Mouse (Mus musculus): Measurements from ENCODE around the gene Wsb2. TPM values are rescaled to one million over a fixed set of nuclear protein-coding genes. Genes with fewer than 3 reads are reported as not detected.
"Not testable (repeated sequence)": the region's sequence is repeated elsewhere in the genome, so short reads cannot be mapped to it uniquely, and the experiment has no call there.

Wsb2 gene
- 10 to 100 TPM; 98.6 to 98.9 TPM for total RNA-seq (2021)

DNA sequence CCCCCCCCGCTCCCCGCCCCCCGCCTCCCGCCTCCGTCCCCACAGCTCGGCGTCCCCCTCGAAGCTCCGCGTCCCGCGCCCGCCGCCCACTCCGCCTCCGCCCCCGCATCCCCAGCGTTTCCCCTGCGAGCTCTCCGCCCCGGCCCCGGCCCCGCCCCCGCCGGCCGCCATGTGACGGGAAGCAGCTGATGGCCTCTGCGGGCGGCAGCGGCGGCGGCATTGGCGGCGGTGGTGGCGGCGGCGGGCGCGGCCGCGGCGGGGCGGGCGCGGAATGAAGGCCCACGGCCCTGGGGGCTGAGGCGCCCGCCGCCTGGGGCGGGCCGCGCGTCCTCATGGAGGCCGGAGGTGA is at the start of gene Wsb2:
TSS of gene Wsb2 (plus strand) at position 176 of the 349 bp plus-strand sequence.
- intact Hi-C loops (cut with DNase I), result loop anchor here (2.0 kb wide), 1 partner anchor 38 kb away; the partner anchor contains the start of gene Vsig10
- DNase-seq (ENCODE audit: low spot score), result peak; percentile 77

- peak; percentile 43 for DNase-seq (ENCODE audit: low spot score)
- intact Hi-C loops (cut with DNase I), result loop anchor here (5.0 kb wide), 3 partner anchors 100 to 190 kb away; partner anchors contain the start of gene Suds3
Observed at GRCm38 (mm10) chr5:117307699-117308098, 49.4 kb upstream of the Wsb2 start.

GRCm38 (mm10) chr5:117313420-117313819 is 43.7 kb upstream of the Wsb2 start:
- intact Hi-C loops (cut with DNase I), result no loop called here

GRCm38 (mm10) chr5:117313909-117314308 is 43.2 kb upstream of the Wsb2 start:
- no peak for DNase-seq (ENCODE audit: low spot score)
- intact Hi-C loops (cut with DNase I), result no loop called here

More at GRCm38 (mm10) chr5:117313420-117313819, 43.7 kb upstream of the Wsb2 start:
- no peak for DNase-seq (ENCODE audit: low spot score)

- DNase-seq (ENCODE audit: low spot score), result no peak
- intact Hi-C loops (cut with DNase I), result loop anchor here (5.0 kb wide), 1 partner anchor 72 kb away; the partner anchor contains the start of gene Rfc5
Observed at GRCm38 (mm10) chr5:117314587-117315428, 42.3 kb upstream of the Wsb2 start.

GRCm38 (mm10) chr5:117318741-117319629 is 38.1 kb upstream of the Wsb2 start, which contains the start of gene Vsig10:
Gene Vsig10, plus strand, starts transcription at chr5:117319083.
- intact Hi-C loops (cut with DNase I), result loop anchor here (2.0 to 5.0 kb wide), 2 partner anchors 38 to 68 kb away; partner anchors contain the start of genes Rfc5 and Wsb2
- DNase-seq (ENCODE audit: low spot score), result peak; percentile 62

DNA sequence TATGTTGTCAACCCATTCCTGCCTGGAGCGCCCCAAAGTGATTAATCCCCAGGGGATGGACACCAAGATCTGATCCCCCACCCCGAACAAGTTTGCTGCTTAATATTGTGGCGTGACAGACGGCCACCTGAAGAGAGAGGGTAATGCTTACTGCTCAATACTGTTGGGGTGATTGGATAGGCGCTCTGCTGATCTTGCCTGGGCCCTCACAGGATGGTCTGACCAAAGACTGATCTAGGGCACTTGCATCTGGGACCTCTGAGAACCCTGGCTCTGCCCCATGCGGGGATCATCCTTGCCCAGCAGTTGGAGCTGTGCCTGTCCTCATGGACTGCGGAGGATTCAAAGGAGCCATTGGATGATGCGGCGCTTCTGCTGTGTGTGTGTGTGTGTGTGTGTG is 33.4 kb upstream of the Wsb2 start:
- intact Hi-C loops (cut with DNase I), result no loop called here
- DNase-seq (ENCODE audit: low spot score), result no peak

- no peak for DNase-seq (ENCODE audit: low spot score)
- intact Hi-C loops (cut with DNase I), result no loop called here
Observed at GRCm38 (mm10) chr5:117326408-117326807, 30.7 kb upstream of the Wsb2 start.

DNA sequence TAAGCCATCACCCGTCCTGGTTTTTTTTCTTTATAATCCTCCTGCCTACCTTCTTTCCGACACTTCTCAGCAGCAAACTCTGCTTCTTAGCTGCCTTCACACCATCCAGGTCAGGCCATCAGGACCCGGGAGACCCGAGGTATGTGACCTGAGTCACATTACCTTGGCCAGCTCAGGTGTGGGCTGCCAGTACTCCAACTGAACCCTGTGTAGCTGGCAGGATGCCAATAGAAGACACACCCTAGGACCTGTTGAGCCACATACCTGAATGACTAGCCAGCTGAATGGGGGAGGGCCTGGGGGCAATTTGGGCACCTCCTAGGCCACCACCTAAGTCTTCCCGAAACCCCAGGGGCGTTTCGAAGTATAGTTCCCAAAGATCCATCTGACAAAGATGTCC is 26.6 kb upstream of the Wsb2 start:
- intact Hi-C loops (cut with DNase I), result no loop called here
- DNase-seq (ENCODE audit: low spot score), result no peak

- DNase-seq (ENCODE audit: low spot score), result no peak
- intact Hi-C loops (cut with DNase I), result no loop called here
Observed at GRCm38 (mm10) chr5:117337999-117338398, 19.1 kb upstream of the Wsb2 start.

- DNase-seq (ENCODE audit: low spot score), result no peak
- intact Hi-C loops (cut with DNase I), result no loop called here
Observed at GRCm38 (mm10) chr5:117338503-117338902, 18.6 kb upstream of the Wsb2 start.

DNA sequence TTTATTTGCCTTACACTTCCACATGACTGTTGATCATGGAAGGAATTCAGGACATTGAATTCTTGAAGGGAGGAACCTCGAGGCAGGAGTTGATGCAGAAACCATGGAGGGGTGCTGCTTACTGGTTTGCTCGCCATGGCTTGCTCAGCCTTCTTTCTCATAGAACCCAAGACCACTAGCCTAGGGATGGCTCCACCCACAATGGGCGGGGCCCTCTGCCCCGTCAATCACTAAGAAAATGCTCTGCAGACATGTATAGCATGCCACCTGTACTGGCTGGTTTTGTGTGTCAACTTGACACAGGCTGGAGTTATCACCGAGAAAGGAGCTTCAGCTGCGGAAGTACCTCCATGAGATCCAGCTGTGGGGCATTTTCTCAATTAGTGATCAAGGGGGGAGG is 17.0 kb upstream of the Wsb2 start:
- DNase-seq (ENCODE audit: low spot score), result no peak
- intact Hi-C loops (cut with DNase I), result no loop called here

DNA sequence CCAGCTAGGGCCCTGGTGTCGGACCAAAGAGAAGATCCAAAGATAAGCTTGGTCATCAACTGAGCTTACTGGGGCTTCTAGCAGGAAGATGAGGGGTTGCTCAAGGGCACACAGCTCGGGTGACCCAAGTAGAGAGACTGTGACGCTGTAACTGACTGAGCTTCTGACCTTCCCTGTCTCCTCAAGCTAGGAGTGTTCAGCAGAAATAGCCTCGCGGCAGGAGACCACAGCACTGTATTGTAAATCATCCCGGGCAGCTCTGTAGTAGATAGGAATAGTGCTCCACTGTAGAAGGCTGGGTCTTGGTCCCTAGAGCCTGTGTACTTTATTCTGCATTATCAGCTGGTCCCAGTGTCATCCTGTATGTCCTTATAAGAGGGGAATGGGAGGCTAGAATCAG is 15.2 kb upstream of the Wsb2 start:
- no peak for DNase-seq (ENCODE audit: low spot score)
- intact Hi-C loops (cut with DNase I), result no loop called here

DNA sequence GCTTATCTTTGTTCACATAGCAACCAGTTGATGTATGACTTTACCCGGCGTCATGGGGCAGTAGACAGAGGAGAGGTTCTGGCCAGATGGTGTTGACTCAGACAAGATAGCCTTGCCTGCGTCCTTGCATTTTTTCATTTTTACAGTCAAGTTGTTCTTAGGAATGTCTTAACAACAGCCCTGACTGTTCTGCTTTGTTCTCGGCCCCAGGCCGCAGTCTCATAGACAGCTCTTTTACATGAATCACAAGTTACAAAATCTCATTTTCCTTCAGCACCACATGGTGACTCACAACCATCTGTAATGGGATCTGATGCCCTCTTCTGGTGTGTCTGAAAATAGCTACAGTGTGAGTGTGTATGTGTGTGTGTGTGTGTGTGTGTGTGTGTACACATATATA is 12.6 kb upstream of the Wsb2 start:
- DNase-seq (ENCODE audit: low spot score); intact Hi-C loops (cut with DNase I): not testable (repeated sequence)

- intact Hi-C loops (cut with DNase I), result no loop called here
- DNase-seq (ENCODE audit: low spot score), result no peak
Observed at GRCm38 (mm10) chr5:117345432-117345976, 11.6 kb upstream of the Wsb2 start.

DNA sequence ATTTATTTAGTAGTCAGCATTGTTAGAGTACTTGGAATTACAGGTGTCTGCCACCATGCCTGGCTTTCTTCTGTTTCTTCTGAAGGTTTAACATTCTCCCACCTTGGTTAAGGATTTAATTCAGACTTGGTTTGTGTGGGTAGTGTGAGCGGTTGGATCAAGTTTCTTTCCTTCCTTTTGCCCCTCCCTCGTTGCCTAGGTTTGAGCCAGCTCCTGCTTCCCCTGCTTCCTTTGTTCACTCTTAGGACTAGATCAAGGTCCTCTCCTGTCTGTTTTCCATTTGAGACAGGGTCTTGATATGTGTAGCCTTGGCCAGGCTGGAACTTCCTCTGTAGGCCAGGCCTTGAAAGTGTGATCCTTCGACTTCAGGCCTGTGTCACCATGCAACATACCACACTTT is 10.8 kb upstream of the Wsb2 start:
- intact Hi-C loops (cut with DNase I), result no loop called here
- no peak for DNase-seq (ENCODE audit: low spot score)

GRCm38 (mm10) chr5:117347011-117347410 is 10.1 kb upstream of the Wsb2 start:
- DNase-seq (ENCODE audit: low spot score), result no peak
- intact Hi-C loops (cut with DNase I), result no loop called here

DNA sequence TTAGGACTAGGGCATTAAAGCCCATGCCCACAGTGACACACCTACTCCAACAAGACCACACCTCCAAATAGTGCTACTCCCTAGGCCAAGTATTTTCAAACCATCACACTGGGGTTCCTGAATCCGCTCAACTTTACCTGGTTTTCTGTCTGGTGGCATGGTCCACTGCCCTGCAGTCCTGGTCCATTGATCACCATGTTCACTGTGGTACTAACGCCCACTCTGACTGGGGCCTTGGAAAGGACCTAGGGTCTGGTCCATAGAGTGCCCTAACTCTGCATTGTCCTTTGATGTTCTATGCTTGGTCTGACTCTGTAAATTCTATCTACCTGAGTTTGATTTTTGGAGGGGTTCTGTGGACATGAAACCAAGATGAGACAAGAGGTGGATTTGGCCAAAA is 9.3 kb upstream of the Wsb2 start:
- DNase-seq (ENCODE audit: low spot score), result no peak
- intact Hi-C loops (cut with DNase I), result no loop called here

- DNase-seq (ENCODE audit: low spot score), result no peak
- intact Hi-C loops (cut with DNase I), result no loop called here
Observed at GRCm38 (mm10) chr5:117348279-117348678, 8.8 kb upstream of the Wsb2 start.

DNA sequence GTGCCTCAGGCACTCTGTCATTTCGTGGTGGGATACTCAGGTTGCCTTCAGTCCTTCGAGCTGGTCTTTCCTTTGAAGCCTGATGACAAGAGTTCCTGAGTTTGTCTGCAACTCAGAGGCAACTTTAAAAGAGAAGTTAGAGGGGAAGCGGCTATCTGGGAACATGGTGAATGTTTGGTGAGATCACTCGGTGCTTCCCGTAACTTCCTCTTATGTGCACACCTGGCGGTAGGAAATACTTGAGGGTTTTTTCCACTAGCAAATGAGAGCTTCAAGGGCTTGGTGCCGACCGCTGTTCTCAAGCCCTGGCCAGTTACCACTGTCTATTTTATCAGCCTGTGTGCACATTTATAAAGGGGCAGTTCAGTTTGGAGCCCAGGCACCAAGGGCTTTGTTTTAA is 3.0 kb upstream of the Wsb2 start:
- no peak for DNase-seq (ENCODE audit: low spot score)
- intact Hi-C loops (cut with DNase I), result no loop called here
